Mouse (Mus musculus) forebrain, embryonic 14.5 days (tissue): ENCODE data around the gene Zic4. TPM values are rescaled to one million over a fixed set of nuclear protein-coding genes. Genes with fewer than 3 reads are reported as not detected.

Experiments
- ATAC-seq: fragments of 200-750 bp; cut with Nextera tagmentation; 2 replicates; pipeline ENCODE4 v1.8.0; 2017; ENCODE audit warnings: mild to moderate bottlenecking, moderate library complexity
- DNase-seq: peaks from one replicate; pipeline ENCODE4 v3.0.0-alpha.2; 2015; ENCODE audit warnings: low spot score
- H3K27ac ChIP-seq: fragments of 300-500 bp; sonication (generic); 2 replicates; pipeline ENCODE4 v1.5.1; 2014; ENCODE audit warnings: low read depth, mild to moderate bottlenecking, control low read depth, low read length, moderate library complexity
- H3K27me3 ChIP-seq: fragments of 300-500 bp; sonication (generic); replicated peaks from 2 replicates; pipeline ENCODE4 v1.6.1; 2014; ENCODE audit warnings: low read length, control low read depth, mixed read lengths; ENCODE audit not compliant: control insufficient read depth, insufficient read depth
- H3K36me3 ChIP-seq: fragments of 300-500 bp; sonication (generic); 2 replicates; pipeline ENCODE4 v1.6.1; 2014; ENCODE audit warnings: low read length, control low read depth; ENCODE audit not compliant: control insufficient read depth, insufficient read depth
- H3K4me1 ChIP-seq: fragments of 300-500 bp; sonication (generic); 2 replicates; pipeline ENCODE4 v1.6.1; 2014; ENCODE audit warnings: antibody characterized with exemption, low read length, control low read depth; ENCODE audit not compliant: control insufficient read depth, insufficient read depth
- H3K4me2 ChIP-seq: fragments of 300-500 bp; sonication (generic); 2 replicates; pipeline ENCODE4 v1.6.1; 2014; ENCODE audit warnings: mild to moderate bottlenecking, control low read depth, low read length
- H3K4me3 ChIP-seq: fragments of 300-500 bp; sonication (generic); 2 replicates; pipeline ENCODE4 v1.5.1; 2014; ENCODE audit warnings: low read depth, low read length, control low read depth
- H3K9ac ChIP-seq: fragments of 300-500 bp; sonication (generic); 2 replicates; pipeline ENCODE4 v1.6.1; 2014; ENCODE audit warnings: mild to moderate bottlenecking, low read length, control low read depth, moderate library complexity
- H3K9me3 ChIP-seq: fragments of 300-500 bp; sonication (generic); replicated peaks from 2 replicates; pipeline ENCODE4 v1.6.1; 2016; ENCODE audit warnings: low read length, control low read depth, mixed read lengths; ENCODE audit not compliant: control insufficient read depth
- WGBS: fragments of 180-500 bp; shearing (Covaris S2); extraction: QIAGEN DNeasy Blood & Tissue Kit; methylation state at CpG from one replicate; pipeline ENCODE4 v1.1.7; 2014; 5-methylcytosine and 5-hydroxymethylcytosine counted together
- polyA plus RNA-seq: library from polyadenylated mRNA; unstranded; fragments of >200 nt; fragmentation: Nextera tagmentation; extraction: Ambion mirVana; gene quantifications from 2 replicates; pipeline ENCODE4 v1.2.1, GENCODE M21; 2014

Gene Zic4
- polyA plus RNA-seq, result 45.1 and 56.3 TPM in 2 replicates

DNA sequence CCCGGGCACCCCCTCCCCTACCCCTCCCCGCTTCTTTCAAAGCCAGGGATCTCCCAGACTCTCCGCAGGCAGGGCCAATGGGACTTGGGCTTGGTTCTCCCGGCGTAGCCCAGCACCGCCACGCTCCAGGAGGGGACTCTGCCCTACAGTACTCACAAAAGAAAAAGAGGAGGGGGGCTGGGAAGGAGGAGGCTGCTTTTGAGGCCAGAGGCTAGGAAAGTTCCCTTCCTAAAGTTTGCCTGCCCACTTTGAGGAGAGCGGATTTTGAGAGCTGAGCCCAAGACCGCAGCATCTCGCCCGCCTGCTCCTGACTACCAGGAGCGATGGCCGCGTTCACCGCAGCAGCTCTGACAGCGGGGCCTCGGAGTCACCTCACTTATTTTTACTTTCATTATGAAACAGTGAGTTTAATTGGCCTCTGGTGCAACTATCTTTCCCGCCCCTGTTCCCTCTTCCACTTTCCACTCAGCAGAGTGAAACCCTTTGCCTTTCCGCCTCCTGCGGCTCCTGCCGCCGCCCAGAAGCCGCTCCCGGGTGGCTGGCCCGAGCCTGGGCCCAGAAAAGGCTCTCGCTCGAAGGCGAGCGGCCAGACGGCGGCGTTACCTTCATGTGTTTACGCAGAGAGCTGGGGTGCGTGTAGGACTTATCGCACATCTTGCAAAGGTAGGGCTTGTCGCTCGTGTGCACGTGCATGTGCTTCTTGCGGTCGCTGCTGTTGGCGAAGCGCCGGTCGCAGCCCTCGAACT is at the start of gene Zic4:
Gene Zic4, plus strand, starts transcription at position 558 of the 746 bp plus-strand sequence.
- 1% methylated on average over 45 of the region's 45 CpGs for WGBS
- Histone ChIP-seq H3K4me2 (peak within 1 kb of the TSS; percentile 57), H3K27ac (peak within 1 kb of the TSS; percentile 95), H3K9ac (peak within 1 kb of the TSS; percentile 93), H3K4me1 (no peaks in the 10 kb centered on the region), H3K27me3 (peaks cover 19% of the 10 kb centered on the region), H3K4me3 (peak within 1 kb of the TSS; percentile 60), H3K36me3 (peaks cover 4% of the 10 kb centered on the region; the same call in 1 of the 2 replicates), H3K9me3 (no peaks in the 10 kb centered on the region)
- DNase-seq (peak; percentile 74), ATAC-seq (peak; percentile 47; the same call in 1 of the 2 replicates)

DNA sequence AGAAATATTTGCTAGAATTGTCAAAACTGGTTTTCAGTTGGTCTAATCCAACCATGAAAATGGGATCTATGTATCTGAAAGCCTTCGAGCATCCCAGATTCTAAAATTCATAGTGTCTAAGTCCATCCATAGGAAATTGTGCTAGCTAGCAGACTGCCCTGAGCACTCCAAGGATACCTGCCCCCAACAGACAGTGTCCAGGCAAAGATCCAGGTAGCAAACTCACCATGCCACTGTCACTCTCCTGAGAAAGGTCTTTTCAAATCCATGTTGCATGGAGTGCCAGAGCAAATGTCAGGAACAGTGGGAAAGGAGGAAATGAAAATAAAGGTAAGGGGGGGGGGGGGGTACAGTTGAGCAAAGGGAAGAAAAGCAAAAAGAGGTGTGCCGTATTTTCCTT is 14.6 kb upstream of the Zic4 start:
- Histone ChIP-seq H3K27me3 (peaks cover 22% of the 10 kb centered on the region; the same call in 1 of the 2 replicates), H3K4me1 (peaks cover 2% of the 10 kb centered on the region; the same call in 1 of the 2 replicates), H3K4me3 (no peak overlapping the region), H3K9ac (no peak overlapping the region), H3K9me3 (no peaks in the 10 kb centered on the region), H3K27ac (no peak overlapping the region), H3K36me3 (no peaks in the 10 kb centered on the region), H3K4me2 (no peak overlapping the region)
- ATAC-seq (no peak), DNase-seq (no peak)
- WGBS, result 76% methylated on average over 2 of the region's 2 CpGs

DNA sequence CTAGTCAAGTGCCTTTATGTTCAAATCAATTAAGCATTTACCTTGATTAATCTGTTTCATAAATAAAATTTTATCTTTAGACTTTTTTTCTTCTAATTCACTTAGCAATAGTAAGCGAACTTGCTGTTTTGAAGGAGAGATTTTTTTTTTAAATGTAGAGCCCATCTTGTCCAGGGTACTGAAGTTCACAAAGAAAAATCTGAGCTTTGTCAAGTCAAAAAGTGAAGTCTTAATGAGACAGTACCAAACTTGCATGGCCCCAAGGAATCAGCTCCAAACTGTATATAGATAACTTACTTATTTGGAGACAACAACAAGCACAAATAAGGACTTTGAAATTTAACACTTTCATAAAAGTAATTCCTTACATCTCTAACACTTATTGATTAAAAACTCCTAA is 13.5 kb upstream of the Zic4 start:
- 59% methylated on average over 1 of the region's 1 CpGs for WGBS
- peaks cover 30% of the 10 kb centered on the region for H3K27me3 ChIP-seq
- peak overlapping the region; percentile 33; the same call in 1 of the 2 replicates for H3K4me2 ChIP-seq
- H3K9me3 ChIP-seq, result no peaks in the 10 kb centered on the region
- peaks cover 2% of the 10 kb centered on the region; the same call in 1 of the 2 replicates for H3K4me1 ChIP-seq
- H3K4me3 ChIP-seq, result no peak overlapping the region
- ATAC-seq, result no peak
- no peak overlapping the region for H3K9ac ChIP-seq
- no peak for DNase-seq
- no peaks in the 10 kb centered on the region for H3K36me3 ChIP-seq
- H3K27ac ChIP-seq, result no peak overlapping the region

DNA sequence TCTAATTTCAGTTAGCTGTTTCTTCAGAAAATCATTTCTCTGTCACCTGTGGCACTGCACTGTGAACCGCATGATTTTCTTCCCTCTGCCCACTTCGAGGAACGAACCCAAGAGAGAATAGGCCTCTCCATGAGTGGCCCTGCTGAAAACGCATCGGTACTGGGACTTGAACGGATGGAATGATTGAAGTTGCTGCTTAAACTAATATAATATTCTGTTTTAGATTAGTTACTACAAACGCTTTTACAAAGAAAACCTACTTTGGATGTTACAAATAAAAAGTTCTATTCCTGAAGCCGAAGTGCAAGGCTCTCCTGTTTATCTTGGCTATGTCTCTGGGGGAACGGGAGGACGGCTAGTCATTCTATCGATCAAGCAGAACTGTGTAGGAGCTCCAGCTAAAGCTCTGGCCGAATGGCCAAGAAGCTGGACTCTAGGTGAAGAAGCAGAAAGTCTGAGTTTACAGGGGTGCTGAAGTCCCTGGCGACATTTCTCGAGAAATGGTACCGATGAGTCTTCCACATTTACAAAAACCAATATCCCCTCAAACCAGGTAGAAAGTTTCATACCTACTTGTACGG is 11.9 kb upstream of the Zic4 start:
- Histone ChIP-seq H3K9me3 (no peaks in the 10 kb centered on the region), H3K4me2 (peak overlapping the region; percentile 57), H3K9ac (peak overlapping the region; percentile 59), H3K27me3 (peaks cover 43% of the 10 kb centered on the region), H3K4me3 (peak overlapping the region; percentile 29), H3K36me3 (no peaks in the 10 kb centered on the region), H3K27ac (peak overlapping the region; percentile 78), H3K4me1 (peaks cover 6% of the 10 kb centered on the region; the same call in 1 of the 2 replicates)
- DNase-seq, result peak; percentile 24
- ATAC-seq, result no peak
- WGBS, result 6% methylated on average over 16 of the region's 16 CpGs

DNA sequence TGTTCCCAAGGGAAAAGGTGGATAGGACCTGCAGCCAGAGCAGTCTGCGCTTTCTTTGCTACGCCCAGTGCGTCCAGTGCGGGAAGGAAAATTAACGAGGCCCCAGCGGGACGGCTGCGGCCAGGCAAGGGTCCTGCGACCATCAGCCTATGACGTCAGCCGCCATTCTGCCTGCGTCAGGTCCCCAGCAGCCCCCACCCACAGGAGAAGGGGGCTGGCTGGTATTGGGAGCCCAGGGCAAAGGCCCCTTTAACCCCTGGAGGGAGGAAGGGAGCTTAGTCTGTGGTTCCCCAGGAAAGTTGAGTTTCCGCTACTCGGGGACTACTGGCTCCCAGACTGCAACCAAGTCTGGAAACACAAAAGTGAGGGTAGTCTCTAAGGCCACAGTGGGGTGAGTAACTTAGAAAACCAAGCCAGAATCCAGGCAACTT is 11.3 kb upstream of the Zic4 start:
- H3K9ac ChIP-seq, result peak overlapping the region; percentile 59

DNA sequence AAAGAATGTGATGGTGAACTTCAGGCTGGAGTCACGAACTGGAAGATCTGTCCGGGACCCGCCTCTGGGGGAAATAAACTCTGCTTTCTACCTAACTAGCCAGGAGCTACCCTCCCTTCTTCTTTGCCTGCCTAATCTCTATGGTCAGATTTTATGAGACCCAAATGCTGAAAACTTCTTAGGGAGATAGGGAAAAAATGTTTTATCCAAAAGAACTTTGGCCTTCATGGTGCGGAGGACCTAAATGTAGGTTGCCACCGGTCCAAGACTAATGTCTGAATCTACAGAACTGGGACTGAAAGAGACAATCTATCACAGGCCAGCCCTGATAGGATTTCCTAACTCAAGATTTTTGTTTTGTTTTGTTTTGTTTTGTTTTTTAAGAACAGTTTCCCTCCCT is 10.9 kb upstream of the Zic4 start:
- peak overlapping the region; percentile 29 for H3K4me3 ChIP-seq
- peak overlapping the region; percentile 57 for H3K4me2 ChIP-seq
- H3K9ac ChIP-seq, result peak overlapping the region; percentile 59
- ATAC-seq (no peak), DNase-seq (peak; percentile 22)
- 19% methylated on average over 5 of the region's 5 CpGs for WGBS
- H3K4me1 ChIP-seq, result peaks cover 7% of the 10 kb centered on the region; the same call in 1 of the 2 replicates
- no peaks in the 10 kb centered on the region for H3K9me3 ChIP-seq
- peak overlapping the region; percentile 78 for H3K27ac ChIP-seq
- H3K36me3 ChIP-seq, result no peaks in the 10 kb centered on the region
- peaks cover 45% of the 10 kb centered on the region for H3K27me3 ChIP-seq

More for the DNA sequence above, 11.3 kb upstream of the Zic4 start:
- Histone ChIP-seq H3K4me2 (peak overlapping the region; percentile 57), H3K36me3 (no peaks in the 10 kb centered on the region), H3K4me1 (peaks cover 7% of the 10 kb centered on the region; the same call in 1 of the 2 replicates), H3K9me3 (no peaks in the 10 kb centered on the region), H3K27me3 (peaks cover 43% of the 10 kb centered on the region), H3K4me3 (peak overlapping the region; percentile 29), H3K27ac (peak overlapping the region; percentile 78)
- WGBS, result 6% methylated on average over 14 of the region's 14 CpGs
- DNase-seq (peak; percentile 68), ATAC-seq (peak; percentile 28; the same call in 1 of the 2 replicates)

DNA sequence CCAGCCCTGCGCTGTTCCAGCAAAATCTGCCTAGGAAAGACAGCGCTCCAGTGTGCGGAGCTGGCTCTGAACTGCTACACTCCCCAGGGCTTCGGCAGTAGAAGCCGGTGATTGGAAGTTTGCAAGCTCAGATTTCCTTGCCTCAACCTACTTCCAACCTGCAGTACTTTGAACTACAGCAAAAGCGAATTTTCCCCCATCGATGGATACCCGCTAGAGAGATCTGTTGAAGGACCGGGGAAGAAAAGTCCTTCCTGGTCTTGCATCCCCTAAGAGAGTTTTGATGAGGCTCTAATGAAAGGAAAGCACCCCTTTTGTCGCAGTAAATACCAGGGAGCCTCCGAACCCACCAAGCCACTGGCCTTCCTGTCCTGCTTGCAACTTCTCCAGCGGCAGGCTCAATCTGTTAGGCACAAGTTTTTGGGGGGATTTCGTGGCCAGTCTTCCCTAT is 10.2 kb upstream of the Zic4 start:
- Histone ChIP-seq H3K9me3 (no peaks in the 10 kb centered on the region), H3K9ac (peak overlapping the region; percentile 59), H3K27me3 (peaks cover 51% of the 10 kb centered on the region), H3K4me3 (peak overlapping the region; percentile 29), H3K36me3 (no peaks in the 10 kb centered on the region), H3K4me2 (peak overlapping the region; percentile 57), H3K4me1 (peaks cover 7% of the 10 kb centered on the region; the same call in 1 of the 2 replicates), H3K27ac (peak overlapping the region; percentile 78)
- DNase-seq (peak; percentile 39), ATAC-seq (no peak)
- 9% methylated on average over 13 of the region's 13 CpGs for WGBS

DNA sequence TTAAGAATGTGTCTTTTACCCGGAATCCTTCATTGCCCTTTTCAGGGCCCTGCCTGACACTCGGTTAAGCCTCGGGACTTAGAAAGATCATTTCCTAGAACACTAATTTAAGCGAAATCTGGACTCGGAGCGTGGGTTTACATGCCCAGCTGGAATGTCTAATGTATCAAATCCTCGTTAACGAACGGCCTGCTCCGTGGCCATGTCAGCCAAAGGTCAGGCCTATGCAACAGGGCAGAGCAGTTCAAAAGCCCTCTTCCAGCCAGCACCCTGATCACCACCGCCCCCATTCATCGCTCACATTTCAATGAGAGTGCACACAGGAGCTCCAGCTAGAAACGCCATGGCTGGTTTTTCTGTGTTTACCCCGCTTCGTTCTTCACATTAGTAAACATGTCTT is 9.4 kb upstream of the Zic4 start:
- WGBS, result 6% methylated on average over 15 of the region's 15 CpGs
- Histone ChIP-seq H3K27me3 (peaks cover 55% of the 10 kb centered on the region), H3K4me2 (peak overlapping the region; percentile 57), H3K4me3 (peak overlapping the region; percentile 29), H3K9ac (peak overlapping the region; percentile 59), H3K27ac (peak overlapping the region; percentile 78), H3K4me1 (peaks cover 7% of the 10 kb centered on the region; the same call in 1 of the 2 replicates), H3K36me3 (no peaks in the 10 kb centered on the region), H3K9me3 (no peaks in the 10 kb centered on the region)
- peak; percentile 61 for DNase-seq
- ATAC-seq, result no peak
